Mouse (Mus musculus) testis, postnatal 14 days (tissue): ENCODE measurements at regions not wholly inside any gene's neighbourhood (a gene's known extent, or its start where the extent isn't known, plus 50 kb on each side); places are given as distances from the start of the nearest gene placed in this dataset.

Source experiments
- DNase-seq: peaks from one replicate; pipeline ENCODE4 v3.0.0; 2021; ENCODE audit warnings: low spot score

- no peak for DNase-seq
These were observed 173.8 kb upstream of the Nudt11 start for GRCm38 (mm10) chrX:5873464-5873863.

DNA sequence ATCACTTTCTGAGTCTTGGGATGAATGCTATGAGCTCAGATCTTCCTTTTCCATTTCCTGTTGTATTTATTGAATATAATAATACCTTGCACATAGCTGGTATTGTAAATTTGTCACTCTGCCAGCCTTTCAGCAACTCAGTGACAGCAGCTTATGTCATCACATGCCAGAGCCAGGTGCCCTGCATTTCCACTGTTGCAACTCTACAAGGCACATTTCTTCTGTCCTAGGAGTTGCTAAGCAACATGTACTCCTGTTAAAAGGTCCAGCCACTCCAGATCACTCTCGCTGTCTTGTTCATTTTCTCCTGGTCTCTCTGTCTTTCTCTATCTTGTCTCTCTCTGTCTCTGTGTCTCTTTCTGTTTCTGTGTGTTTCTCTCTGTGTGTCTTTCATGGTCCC lies 130.1 kb upstream of the Nudt11 start:
- DNase-seq, result no peak

DNA sequence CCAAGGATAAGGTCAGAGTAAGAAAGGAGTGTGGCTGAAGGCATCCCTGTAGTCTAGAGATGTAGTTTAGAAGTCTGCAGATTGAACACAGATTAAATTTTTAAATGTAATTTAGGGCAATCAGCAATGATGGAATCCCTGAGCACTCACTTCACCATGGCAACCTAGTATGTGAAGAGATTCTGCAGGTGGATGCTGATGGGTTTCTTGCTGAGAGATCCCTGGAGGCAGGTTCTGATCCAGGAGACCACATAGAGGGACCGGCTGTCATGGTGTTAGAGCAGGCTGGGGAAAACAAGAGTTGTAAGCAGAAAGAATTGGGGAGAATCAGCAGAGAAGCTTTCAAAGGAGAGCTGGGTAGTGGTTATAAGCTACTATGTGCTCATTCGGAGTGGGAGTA lies 113.7 kb upstream of the Nudt11 start:
- no peak for DNase-seq

GRCm38 (mm10) chrX:5941956-5942355 lies 105.3 kb upstream of the Nudt11 start:
- peak; percentile 3 for DNase-seq
